Mouse (Mus musculus): ENCODE measurements around the gene Snapc1. TPM values are rescaled to one million over a fixed set of nuclear protein-coding genes. Genes with fewer than 3 reads are reported as not detected.

The Snapc1 gene
- polyA plus RNA-seq, 1 experiment, result 7.6 TPM

DNA sequence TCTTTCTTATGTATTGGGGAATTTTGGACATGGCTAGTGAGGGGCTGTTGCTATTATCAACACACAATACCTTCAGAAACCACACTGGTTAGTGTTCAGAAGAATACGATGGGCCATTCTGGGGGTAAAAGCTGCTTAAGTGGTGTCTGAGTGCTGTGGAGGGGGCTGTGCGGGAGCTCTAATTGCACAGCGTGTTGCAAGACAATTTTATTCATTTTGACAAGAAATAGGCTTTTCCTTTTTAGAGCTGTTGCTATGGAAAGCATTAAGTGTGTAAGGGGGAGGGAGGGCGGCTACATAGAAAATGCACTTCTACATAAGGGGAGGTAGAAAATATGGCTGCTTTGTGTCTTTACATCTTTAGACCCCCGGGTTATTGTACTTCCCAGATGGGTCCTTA is 59.0 kb downstream of the Snapc1 start:
- Histone ChIP-seq H3K4me1 (ENCODE audit: control insufficient read depth, insufficient read depth, insufficient read length, low read length) (no peaks in the 10 kb centered on the region), H3K4me3 (ENCODE audit: insufficient read depth, low read depth, low read length) (no peak overlapping the region), H3K27ac (replicated peaks; ENCODE audit: low read depth, low read length) (no peak overlapping the region)

DNA sequence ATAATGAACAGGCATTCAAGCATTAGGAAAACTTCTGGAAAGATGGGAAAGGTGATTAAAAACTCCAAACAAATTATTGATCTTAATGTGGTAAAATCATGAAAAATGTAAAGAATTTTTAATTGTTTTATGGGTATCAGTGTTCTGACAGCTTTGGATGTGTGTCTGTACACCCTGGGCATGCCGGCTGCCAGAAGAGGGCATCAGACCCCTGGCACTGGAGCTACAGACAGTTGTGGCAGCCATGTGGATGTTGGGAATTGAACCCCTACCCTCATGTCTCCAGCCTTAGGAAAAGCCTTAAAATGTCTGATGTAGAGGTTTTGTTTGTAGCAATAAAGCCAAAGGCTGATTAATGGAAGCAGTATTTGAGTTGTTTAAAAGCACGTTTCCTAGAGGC is 60.6 kb downstream of the Snapc1 start:
- no peak overlapping the region for H3K4me3 ChIP-seq (ENCODE audit: insufficient read depth, low read depth, low read length)
- no peak overlapping the region for H3K27ac ChIP-seq (replicated peaks; ENCODE audit: low read depth, low read length)
- no peaks in the 10 kb centered on the region for H3K4me1 ChIP-seq (ENCODE audit: control insufficient read depth, insufficient read depth, insufficient read length, low read length)

Other genes with a start within 250 kb of the Snapc1 start
- 27.5 and 35.0 TPM in 2 replicates for gene Hif1a, start 63.1 kb upstream of the Snapc1 start, polyA plus RNA-seq (2012; ENCODE audit: insufficient read depth, insufficient read length, missing spikeins)
- 4.1 TPM in 1 of 2 replicates, not detected in the other for gene Gm49321, start 26.8 kb upstream of the Snapc1 start, polyA plus RNA-seq (2012; ENCODE audit: insufficient read depth, insufficient read length, missing spikeins)
- not detected in 2 replicates for gene Syt16, start 33.2 kb downstream of the Snapc1 start, polyA plus RNA-seq (2012; ENCODE audit: insufficient read depth, insufficient read length, missing spikeins)